Mouse (Mus musculus): ENCODE measurements at regions not wholly inside any gene's neighbourhood (a gene's known extent, or its start where the extent isn't known, plus 50 kb on each side); places are given as distances from the start of the nearest gene placed in this dataset.

DNA sequence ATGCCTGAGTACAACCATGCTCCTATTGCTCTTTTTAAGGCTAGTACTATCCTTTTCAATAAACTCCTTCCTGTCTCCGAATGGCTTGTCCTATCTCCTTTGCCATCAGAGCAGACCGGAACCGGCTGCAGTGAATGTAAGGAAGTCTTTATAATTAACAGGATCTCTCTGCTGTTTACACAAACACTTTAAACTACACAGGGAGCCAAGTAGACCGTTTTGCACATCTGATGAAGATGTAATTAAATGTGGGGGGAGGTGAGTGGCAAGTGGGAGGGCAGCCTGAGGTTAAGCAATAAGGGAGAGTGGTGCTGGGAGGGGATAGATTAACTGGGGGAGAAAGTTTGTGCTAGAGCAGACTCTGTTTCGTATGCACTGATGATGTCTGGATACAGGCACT, 561.9 kb downstream of the Dhx35 start:
- no peak for DNase-seq (ENCODE audit: low spot score in 2 of 2)

- DNase-seq (ENCODE audit: low spot score in 2 of 2) = no peak
Observed at GRCm38 (mm10) chr2:159361371-159361770, 566.8 kb downstream of the Dhx35 start.

DNA sequence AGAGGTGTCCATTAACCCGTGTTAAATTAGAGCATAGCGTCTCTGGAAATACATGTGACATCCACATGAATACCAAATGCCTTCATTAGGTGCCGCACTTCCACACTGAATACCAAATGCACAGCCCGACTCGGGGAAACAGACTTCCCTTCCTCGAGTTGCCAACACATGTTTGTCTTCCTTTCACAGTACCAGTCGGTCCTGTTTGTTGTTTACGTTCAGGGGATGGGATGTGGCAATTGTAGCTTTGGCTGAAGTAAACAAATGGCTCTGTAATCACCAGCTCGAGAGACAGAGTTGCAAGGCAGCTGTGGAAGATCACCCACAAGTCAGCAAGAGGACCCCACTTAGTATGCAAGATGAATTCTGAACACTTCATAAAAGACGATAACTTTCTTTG, 598.3 kb downstream of the Dhx35 start:
- no peak for DNase-seq (ENCODE audit: low spot score in 2 of 2)

DNA sequence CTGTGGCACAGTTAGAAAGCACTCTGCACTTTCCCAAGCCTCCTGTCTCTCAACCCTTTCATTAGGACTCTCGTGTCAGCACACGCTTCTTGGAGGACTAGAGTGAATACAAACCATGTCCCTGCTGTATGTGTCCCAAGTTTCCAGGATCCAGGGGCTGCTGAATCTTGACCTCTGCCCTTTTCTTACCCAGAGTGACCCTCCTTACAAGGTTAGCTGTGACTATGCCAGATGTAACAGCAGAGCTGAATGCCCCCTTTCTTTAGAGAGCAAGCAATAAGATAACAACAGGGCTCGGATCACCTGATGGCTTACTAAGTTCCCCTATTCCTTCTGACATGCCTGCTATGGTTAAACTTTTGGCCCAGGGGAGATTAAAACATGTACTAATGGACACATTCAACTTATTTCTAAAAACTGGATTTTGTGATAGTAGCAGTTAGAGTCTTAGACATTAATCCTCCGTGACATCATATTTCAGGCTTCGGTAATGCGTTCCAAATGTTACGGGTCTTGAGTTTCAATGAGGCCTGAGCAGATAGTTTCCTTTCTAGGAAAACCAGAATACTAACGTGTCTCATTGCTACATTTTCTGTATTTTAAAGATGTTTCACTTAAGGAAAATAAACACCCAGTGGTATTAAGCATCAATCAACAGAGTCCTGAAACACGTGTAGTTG, 607.0 kb downstream of the Dhx35 start:
- DNase-seq (ENCODE audit: low spot score in 2 of 2) = no peak

GRCm38 (mm10) chr2:159404940-159405339, 610.3 kb downstream of the Dhx35 start:
- no peak for DNase-seq (ENCODE audit: low spot score in 2 of 2)

DNA sequence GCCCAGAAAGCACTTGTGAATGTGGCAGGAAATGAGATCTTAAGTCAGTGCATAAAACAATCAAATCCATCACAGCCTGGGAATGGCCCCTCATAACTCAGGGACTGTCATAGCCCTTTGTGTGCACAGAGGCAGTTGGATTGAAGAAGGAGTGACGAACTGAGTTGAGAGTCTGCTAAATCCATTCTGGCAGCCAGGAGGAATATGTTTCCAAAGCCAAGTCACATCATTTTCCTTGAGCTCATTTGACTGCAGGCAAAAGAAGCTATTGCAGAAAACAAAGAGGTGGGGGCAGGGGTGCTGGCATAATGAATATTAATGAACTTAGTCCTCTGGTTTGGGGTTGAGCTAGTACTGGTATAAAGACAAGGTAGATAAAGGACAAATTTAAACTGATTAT, 620.0 kb downstream of the Dhx35 start:
- no peak for DNase-seq (ENCODE audit: low spot score in 2 of 2)

DNA sequence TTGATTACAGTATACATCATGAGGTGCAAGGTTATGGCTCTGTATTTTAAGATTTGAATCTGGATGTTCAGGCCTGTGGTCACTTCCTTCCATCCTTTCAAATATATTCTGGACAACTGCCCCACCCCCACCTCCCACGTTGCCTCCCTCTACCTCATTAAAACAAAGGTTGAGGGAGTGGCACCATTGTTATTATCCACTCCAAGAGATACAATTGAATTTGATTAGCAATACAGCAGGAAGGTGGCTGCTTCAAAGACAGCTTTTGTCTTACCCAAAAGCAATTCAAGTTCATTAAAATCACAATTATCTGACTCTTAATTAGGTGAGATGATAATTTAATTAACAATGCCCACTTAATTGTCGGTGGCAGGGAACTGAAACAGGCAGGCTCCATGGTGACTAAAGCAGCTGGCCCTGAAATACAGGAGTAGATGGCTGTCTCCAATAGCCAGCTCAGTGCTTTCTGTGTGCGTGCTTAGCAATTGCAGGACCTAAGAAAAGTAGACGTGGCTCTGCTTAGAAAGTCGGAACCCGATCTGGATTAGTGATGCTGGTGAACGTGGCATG, 623.8 kb downstream of the Dhx35 start:
- no peak for DNase-seq (ENCODE audit: low spot score in 2 of 2)

DNA sequence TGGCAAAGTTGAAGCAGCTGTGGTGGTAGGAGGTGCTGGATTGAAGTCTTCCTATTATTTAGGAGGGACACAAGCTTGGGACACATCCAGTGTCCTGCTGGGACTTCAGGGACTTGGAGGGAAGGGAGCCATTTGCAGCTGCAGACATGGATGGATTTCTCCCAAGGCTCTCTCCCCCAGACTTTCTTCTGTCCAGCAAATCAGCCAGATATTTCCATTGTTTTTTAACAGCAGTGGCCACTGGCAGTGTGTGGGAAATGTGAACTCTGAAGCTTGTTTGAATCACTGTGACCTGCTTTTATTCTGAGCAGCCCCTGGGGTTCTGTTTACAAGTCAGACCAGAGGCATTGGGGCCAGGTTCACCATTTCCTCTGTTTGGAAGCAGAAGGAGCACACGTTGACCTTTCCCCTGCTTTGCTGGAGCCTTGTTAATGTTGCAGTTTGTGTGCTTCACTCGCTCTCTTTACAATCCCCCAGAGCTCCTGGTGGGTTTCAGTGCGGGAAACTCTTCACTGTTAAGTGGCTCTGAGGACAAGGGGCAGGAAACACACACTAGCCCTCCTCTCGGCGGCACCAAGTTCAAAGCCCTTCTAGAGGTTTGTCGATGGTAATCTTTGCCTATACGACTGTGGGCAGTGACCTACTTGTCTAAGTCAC, 627.8 kb downstream of the Dhx35 start:
- no peak for DNase-seq (ENCODE audit: low spot score in 2 of 2)

- no peak for DNase-seq (ENCODE audit: low spot score in 2 of 2)
Observed at GRCm38 (mm10) chr2:159428201-159428600, 633.6 kb downstream of the Dhx35 start.

GRCm38 (mm10) chr2:159430577-159431329, 636.1 kb downstream of the Dhx35 start:
- DNase-seq (ENCODE audit: low spot score in 2 of 2) = no peak

GRCm38 (mm10) chr2:159438961-159439360, 644.4 kb downstream of the Dhx35 start:
- DNase-seq (ENCODE audit: low spot score in 2 of 2) = no peak

DNA sequence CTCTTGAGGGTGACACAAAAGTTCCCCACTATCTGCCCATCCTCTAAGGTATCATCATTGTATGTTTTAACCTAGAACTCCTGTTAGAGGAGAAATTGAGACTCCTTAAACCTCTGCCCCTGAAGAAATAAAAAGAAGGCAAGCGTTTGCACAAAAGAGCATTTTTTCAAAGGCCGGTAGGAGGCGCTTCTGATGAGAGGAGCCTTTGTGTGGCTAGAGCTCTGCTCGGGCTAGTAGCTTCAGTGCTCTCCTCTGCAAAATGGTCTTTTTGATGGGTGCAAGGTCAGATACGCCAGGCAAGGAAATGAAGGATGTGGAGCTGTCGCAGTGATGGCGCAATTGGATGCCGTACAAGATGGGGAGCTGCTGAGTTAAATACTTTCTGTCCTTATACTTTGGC, 649.0 kb downstream of the Dhx35 start:
- no peak for DNase-seq (ENCODE audit: low spot score in 2 of 2)

GRCm38 (mm10) chr2:159446434-159446833, 651.8 kb downstream of the Dhx35 start:
- no peak for DNase-seq (ENCODE audit: low spot score in 2 of 2)

GRCm38 (mm10) chr2:159446886-159447285, 652.3 kb downstream of the Dhx35 start:
- DNase-seq (ENCODE audit: low spot score in 2 of 2) = no peak

GRCm38 (mm10) chr2:159448976-159449375, 654.4 kb downstream of the Dhx35 start:
- no peak for DNase-seq (ENCODE audit: low spot score in 2 of 2)

- no peak for DNase-seq (ENCODE audit: low spot score in 2 of 2)
Observed at GRCm38 (mm10) chr2:159451439-159451838, 656.8 kb downstream of the Dhx35 start.

DNA sequence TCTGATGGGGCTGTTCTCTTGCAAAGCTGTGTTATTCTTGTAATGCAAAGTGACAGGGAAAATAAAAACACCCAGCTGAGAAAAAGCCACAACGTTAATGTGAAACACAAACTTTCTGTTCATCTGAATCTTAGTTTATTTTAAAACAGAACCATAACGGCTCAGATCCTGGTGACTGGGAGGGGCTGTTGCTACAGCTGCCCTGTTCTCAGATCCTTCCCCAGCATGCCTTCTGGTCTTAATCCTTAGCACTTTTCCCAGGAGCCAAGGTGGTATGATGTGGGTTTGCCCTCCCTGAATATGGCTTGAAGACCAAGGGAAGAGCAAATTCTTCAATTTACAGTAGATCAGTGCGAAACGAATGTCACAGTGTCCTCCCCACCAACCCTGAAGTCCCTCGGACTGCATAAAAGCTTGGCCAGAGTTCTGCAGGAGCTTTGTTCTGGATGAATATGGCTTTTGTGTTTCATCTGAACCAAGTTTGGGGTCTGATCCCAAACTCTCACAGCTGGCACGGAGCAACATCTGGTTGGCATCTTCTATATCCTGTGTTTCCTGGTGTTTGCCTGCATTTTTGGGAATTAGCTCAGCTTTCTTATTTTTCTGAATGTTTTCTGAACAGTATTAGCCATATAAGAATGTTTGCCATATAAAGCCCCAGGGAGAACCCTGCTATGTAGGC, 686.9 kb downstream of the Dhx35 start:
- DNase-seq (ENCODE audit: low spot score in 2 of 2) = no peak

- no peak for DNase-seq (ENCODE audit: low spot score in 2 of 2)
Observed at GRCm38 (mm10) chr2:159491090-159491489, 696.5 kb downstream of the Dhx35 start.

- DNase-seq (ENCODE audit: low spot score in 2 of 2) = no peak
Observed at GRCm38 (mm10) chr2:159498691-159499090, 704.1 kb downstream of the Dhx35 start.

DNA sequence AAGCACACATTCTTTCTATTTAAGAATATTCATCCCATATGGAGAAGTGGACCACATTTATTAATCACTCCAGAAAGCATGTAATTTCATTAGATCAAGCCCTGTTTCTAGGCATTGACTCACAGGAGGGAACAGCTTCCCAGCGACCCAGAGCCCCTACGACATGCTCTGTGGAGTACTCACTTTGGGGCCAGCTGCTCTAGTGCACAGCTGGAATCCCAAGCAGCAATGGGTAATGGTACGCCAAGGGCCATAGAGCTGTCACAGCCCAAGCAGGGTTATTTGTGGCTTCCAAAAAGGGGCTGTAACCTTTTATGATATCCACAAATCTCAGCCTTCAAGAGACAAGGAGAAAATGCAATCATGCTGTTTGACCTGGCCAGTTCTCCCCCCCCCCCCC, 706.4 kb downstream of the Dhx35 start:
- DNase-seq (ENCODE audit: low spot score in 2 of 2) = no peak

- no peak for DNase-seq (ENCODE audit: low spot score in 2 of 2)
Observed at GRCm38 (mm10) chr2:159519066-159519465, 724.5 kb downstream of the Dhx35 start.

DNA sequence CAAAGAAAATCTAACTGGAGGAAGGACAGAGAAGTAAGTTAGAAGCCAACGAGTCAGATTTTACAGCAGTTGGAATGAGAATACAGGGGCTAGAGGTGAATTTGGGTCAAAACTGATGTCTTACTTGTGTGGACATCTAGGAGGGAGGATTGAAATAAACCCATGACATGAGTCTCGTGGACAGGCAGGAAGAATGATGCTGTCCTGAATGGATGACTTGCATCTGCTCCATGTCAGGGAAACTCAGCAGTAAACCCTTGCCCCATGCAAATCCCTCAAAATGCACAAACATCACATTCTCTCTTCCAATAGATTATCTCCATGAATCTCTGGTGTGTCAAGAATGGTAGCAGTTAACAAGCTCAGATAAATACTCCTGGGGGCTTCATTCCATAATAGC, 729.1 kb downstream of the Dhx35 start:
- no peak for DNase-seq (ENCODE audit: low spot score in 2 of 2)
